Mouse (Mus musculus) midbrain, embryonic 14.5 days (tissue): ENCODE results near the gene Gm12216. TPM values are rescaled to one million over a fixed set of nuclear protein-coding genes. Genes with fewer than 3 reads are reported as not detected.

Experiments used
- ATAC-seq: fragments of 200-750 bp; cut with Nextera tagmentation; 2 replicates; pipeline ENCODE4 v1.8.0; 2017; ENCODE audit warnings: moderate number of reproducible peaks, moderate library complexity; ENCODE audit not compliant: low FRiP score, low TSS enrichment
- DNase-seq: peaks from one replicate; pipeline ENCODE4 v3.0.0-alpha.2; 2015
- H3K27ac ChIP-seq: fragments of 300-500 bp; sonication (generic); replicated peaks from 2 replicates; pipeline ENCODE4 v1.5.1; 2014; ENCODE audit warnings: mild to moderate bottlenecking, low read depth, low read length, moderate library complexity
- H3K27me3 ChIP-seq: fragments of 300-500 bp; sonication (generic); 2 replicates; pipeline ENCODE4 v1.6.1; 2014; ENCODE audit warnings: low read length, control low read depth, mixed read lengths; ENCODE audit not compliant: control insufficient read depth, insufficient read depth
- H3K36me3 ChIP-seq: fragments of 300-500 bp; sonication (generic); 2 replicates; pipeline ENCODE4 v1.6.1; 2014; ENCODE audit warnings: low read length, control low read depth; ENCODE audit not compliant: control insufficient read depth, insufficient read depth
- H3K4me1 ChIP-seq: fragments of 300-500 bp; sonication (generic); 2 replicates; pipeline ENCODE4 v1.6.1; 2014; ENCODE audit warnings: mild to moderate bottlenecking, antibody characterized with exemption, low read length, control low read depth; ENCODE audit not compliant: control insufficient read depth, insufficient read depth
- H3K4me2 ChIP-seq: fragments of 300-500 bp; sonication (generic); 2 replicates; pipeline ENCODE4 v1.6.1; 2014; ENCODE audit warnings: mild to moderate bottlenecking, low read length, moderate library complexity
- H3K4me3 ChIP-seq: fragments of 300-500 bp; sonication (generic); replicated peaks from 2 replicates; pipeline ENCODE4 v1.5.1; 2014; ENCODE audit warnings: low read depth, low read length
- H3K9ac ChIP-seq: fragments of 300-500 bp; sonication (generic); replicated peaks from 2 replicates; pipeline ENCODE4 v1.6.1; 2014; ENCODE audit warnings: mild to moderate bottlenecking, low read length, moderate library complexity
- H3K9me3 ChIP-seq: fragments of 300-500 bp; sonication (generic); 2 replicates; pipeline ENCODE4 v1.6.1; 2016; ENCODE audit warnings: low read length, control low read depth, mixed read lengths; ENCODE audit not compliant: control insufficient read depth
- WGBS: fragments of 180-500 bp; shearing (Covaris S2); extraction: QIAGEN DNeasy Blood & Tissue Kit; methylation state at CpG from one replicate; pipeline ENCODE4 v1.1.7; 2014; 5-methylcytosine and 5-hydroxymethylcytosine counted together
- polyA plus RNA-seq: library from polyadenylated mRNA; unstranded; fragments of >200 nt; fragmentation: Nextera tagmentation; extraction: Ambion mirVana; gene quantifications from 2 replicates; pipeline ENCODE4 v1.2.1, GENCODE M21; 2014

Gene Gm12216
- polyA plus RNA-seq, 1 experiment from 2014 or later: 0.57 TPM

- no peaks in the 10 kb centered on the region for H3K4me1 ChIP-seq
- ATAC-seq (no peak), DNase-seq (no peak)
- H3K9me3 ChIP-seq: no peaks in the 10 kb centered on the region
- H3K36me3 ChIP-seq: no peaks in the 10 kb centered on the region
- peaks cover 20% of the 10 kb centered on the region; the same call in 1 of the 2 replicates for H3K27me3 ChIP-seq
- no peak overlapping the region for H3K27ac ChIP-seq
- H3K9ac ChIP-seq: no peak overlapping the region
- peak overlapping the region; percentile 63 for H3K4me3 ChIP-seq
- peak overlapping the region; percentile 99 for H3K4me2 ChIP-seq
- 58% methylated on average over 12 of the region's 12 CpGs for WGBS
Measured at GRCm38 (mm10) chr11:53769185-53769576, 89.9 kb downstream of the Gm12216 start.

- no peak overlapping the region for H3K9ac ChIP-seq
- ATAC-seq (no peak), DNase-seq (no peak)
- H3K9me3 ChIP-seq: no peaks in the 10 kb centered on the region
- H3K27me3 ChIP-seq: peaks cover 22% of the 10 kb centered on the region; the same call in 1 of the 2 replicates
- peaks cover 4% of the 10 kb centered on the region for H3K4me1 ChIP-seq
- no peak overlapping the region for H3K4me3 ChIP-seq
- H3K27ac ChIP-seq: no peak overlapping the region
- no peaks in the 10 kb centered on the region for H3K36me3 ChIP-seq
- 76% methylated on average over 13 of the region's 13 CpGs for WGBS
- H3K4me2 ChIP-seq: no peak overlapping the region
Measured at GRCm38 (mm10) chr11:53768422-53769184, 90.5 kb downstream of the Gm12216 start.

GRCm38 (mm10) chr11:53764581-53764980 is 94.5 kb downstream of the Gm12216 start:
- H3K9me3 ChIP-seq: no peaks in the 10 kb centered on the region
- peaks cover 21% of the 10 kb centered on the region for H3K4me1 ChIP-seq
- H3K27ac ChIP-seq: no peak overlapping the region
- DNase-seq: no peak
- H3K4me2 ChIP-seq: no peak overlapping the region
- H3K27me3 ChIP-seq: peaks cover 49% of the 10 kb centered on the region
- WGBS: 50% methylated on average over 5 of the region's 5 CpGs
- H3K9ac ChIP-seq: no peak overlapping the region
- no peaks in the 10 kb centered on the region for H3K36me3 ChIP-seq
- no peak for ATAC-seq
- H3K4me3 ChIP-seq: no peak overlapping the region

GRCm38 (mm10) chr11:53763496-53764140 is 95.4 kb downstream of the Gm12216 start:
- Histone ChIP-seq H3K4me1 (peaks cover 25% of the 10 kb centered on the region), H3K9ac (peak overlapping the region; percentile 26; the same call in 1 of the 2 replicates), H3K4me2 (peak overlapping the region; percentile 61), H3K9me3 (no peaks in the 10 kb centered on the region), H3K36me3 (no peaks in the 10 kb centered on the region), H3K27ac (no peak overlapping the region), H3K27me3 (peaks cover 45% of the 10 kb centered on the region), H3K4me3 (peak overlapping the region; percentile 27)
- ATAC-seq (peak; percentile 81), DNase-seq (peak; percentile 78)
- 4% methylated on average over 33 of the region's 33 CpGs for WGBS

GRCm38 (mm10) chr11:53762827-53763495 is 96.1 kb downstream of the Gm12216 start:
- Histone ChIP-seq H3K9me3 (no peaks in the 10 kb centered on the region), H3K4me1 (peaks cover 25% of the 10 kb centered on the region), H3K4me2 (peak overlapping the region; percentile 61), H3K27ac (no peak overlapping the region), H3K9ac (no peak overlapping the region), H3K27me3 (peaks cover 41% of the 10 kb centered on the region), H3K36me3 (no peaks in the 10 kb centered on the region), H3K4me3 (peak overlapping the region; percentile 27)
- peak; percentile 38 for DNase-seq
- 0 out of 2 replicates have a peak, but pooled peaks have one; percentile 2 for ATAC-seq
- WGBS: 10% methylated on average over 23 of the region's 23 CpGs

- no peak overlapping the region for H3K4me3 ChIP-seq
- peaks cover 25% of the 10 kb centered on the region for H3K4me1 ChIP-seq
- DNase-seq (no peak), ATAC-seq (no peak)
- no peak overlapping the region for H3K9ac ChIP-seq
- H3K27ac ChIP-seq: no peak overlapping the region
- H3K9me3 ChIP-seq: no peaks in the 10 kb centered on the region
- H3K4me2 ChIP-seq: peak overlapping the region; percentile 61
- H3K27me3 ChIP-seq: peaks cover 41% of the 10 kb centered on the region
- no peaks in the 10 kb centered on the region for H3K36me3 ChIP-seq
- 64% methylated on average over 2 of the region's 2 CpGs for WGBS
Measured at GRCm38 (mm10) chr11:53762426-53762825, 96.6 kb downstream of the Gm12216 start.

- ATAC-seq: no peak
- H3K9me3 ChIP-seq: no peaks in the 10 kb centered on the region
- H3K27me3 ChIP-seq: peaks cover 41% of the 10 kb centered on the region
- no peak overlapping the region for H3K4me2 ChIP-seq
- peaks cover 25% of the 10 kb centered on the region for H3K4me1 ChIP-seq
- 66% methylated on average over 2 of the region's 2 CpGs for WGBS
- no peaks in the 10 kb centered on the region for H3K36me3 ChIP-seq
- no peak overlapping the region for H3K4me3 ChIP-seq
- H3K9ac ChIP-seq: no peak overlapping the region
- no peak overlapping the region for H3K27ac ChIP-seq
- DNase-seq: peak; percentile 26
Measured at GRCm38 (mm10) chr11:53761822-53762221, 97.2 kb downstream of the Gm12216 start.

GRCm38 (mm10) chr11:53761284-53761683 is 97.8 kb downstream of the Gm12216 start:
- DNase-seq: no peak
- WGBS: 83% methylated on average over 5 of the region's 5 CpGs
- peaks cover 41% of the 10 kb centered on the region for H3K27me3 ChIP-seq

More at GRCm38 (mm10) chr11:53761284-53761683, 97.8 kb downstream of the Gm12216 start:
- Histone ChIP-seq H3K4me3 (no peak overlapping the region), H3K27ac (no peak overlapping the region), H3K4me2 (no peak overlapping the region), H3K4me1 (peaks cover 25% of the 10 kb centered on the region), H3K9me3 (no peaks in the 10 kb centered on the region), H3K9ac (no peak overlapping the region), H3K36me3 (no peaks in the 10 kb centered on the region)
- no peak for ATAC-seq
